In genomic region chr8:124343151-124343550, GRCm38 (mm10) we compare ENCODE assay signal across 20 mouse cellular contexts.
DNase-seq lines count a peak whose midpoint lies in the region; ATAC-seq lines count a peak whose summit lies in the region.
"Had no signal": no experiment of that assay in that cellular context is flagged by ENCODE, and none has a peak within 500 bp of the region (broad histone marks: within the 10 kb centered on the region; RNA-seq: fewer than 3 reads in every experiment).

No protein-coding gene starts in this region.

- ATAC-seq in hindbrain, embryonic 11.5 days (ENCODE audit: low FRiP score) = no peak
- ATAC-seq: forebrain, embryonic 13.5 days; forebrain, embryonic 15.5 days had no signal

- no peak overlapping the region for H3K4me3 ChIP-seq in hindbrain, embryonic 11.5 days (ENCODE audit: low read depth, low read length)
- H3K4me3 ChIP-seq: embryonic facial prominence, embryonic 10.5 days; embryonic facial prominence, embryonic 12.5 days; forebrain, embryonic 13.5 days; forebrain, embryonic 15.5 days had no signal

- no peaks in the 10 kb centered on the region for H3K9me3 ChIP-seq in hindbrain, embryonic 11.5 days (ENCODE audit: control insufficient read depth, low read length)
- H3K9me3 ChIP-seq: embryonic facial prominence, embryonic 10.5 days; embryonic facial prominence, embryonic 12.5 days; forebrain, embryonic 13.5 days; forebrain, embryonic 15.5 days had no signal

- intact Hi-C loops in left cerebral cortex, postnatal 4 days (cut with DNase I) = no loop called here

- peak; percentile 37 to 45 for DNase-seq in frontal cortex, postnatal 36 days (ENCODE audit: low spot score in 2 of 2)
- DNase-seq in frontal cortex, postnatal 14 days (ENCODE audit: low spot score in 2 of 2) = no peak
- DNase-seq in left cerebral cortex, adult 18-20 months (ENCODE audit: low spot score in 2 of 2) = peak; percentile 29 to 69
- no peak for DNase-seq in left cerebral cortex, postnatal 4 days
- DNase-seq in right cerebral cortex, adult 2 months (ENCODE audit: low spot score in 2 of 2) = peak; percentile 41 to 47
- no peak for DNase-seq in right cerebral cortex, postnatal 4 days
- peak; percentile 34 for DNase-seq in telencephalon, adult 2 months (ENCODE audit: low read depth, low spot score)
- no peak for DNase-seq in hindbrain, embryonic 11.5 days (ENCODE audit: low spot score)
- DNase-seq: adrenal gland, adult 2 months; adrenal gland, postnatal 10 days; adrenal gland, postnatal 25 days; cerebellum, adult 11-12 months; cerebellum, adult 2 months; cerebellum, adult 9-10 months; cerebellum, postnatal 10 days; cerebellum, postnatal 25 days had no signal

- H3K4me1 ChIP-seq in hindbrain, embryonic 11.5 days (replicated peaks; ENCODE audit: control insufficient read depth, insufficient read depth, low read length) = no peaks in the 10 kb centered on the region
- H3K4me1 ChIP-seq: forebrain, embryonic 13.5 days; forebrain, embryonic 15.5 days had no signal

- H3K27me3 ChIP-seq in hindbrain, embryonic 11.5 days (ENCODE audit: control insufficient read depth, insufficient read depth, low read length) = no peaks in the 10 kb centered on the region
- H3K27me3 ChIP-seq: embryonic facial prominence, embryonic 12.5 days; forebrain, embryonic 13.5 days; forebrain, embryonic 15.5 days had no signal

- no peak overlapping the region for H3K9ac ChIP-seq in hindbrain, embryonic 11.5 days (ENCODE audit: low read depth, low read length)
- H3K9ac ChIP-seq: embryonic facial prominence, embryonic 12.5 days; forebrain, embryonic 13.5 days; forebrain, embryonic 15.5 days had no signal

- WGBS in hindbrain, embryonic 11.5 days = 91% methylated on average over 15 of the region's 15 CpGs

- no peak overlapping the region for H3K27ac ChIP-seq in hindbrain, embryonic 11.5 days (ENCODE audit: low read depth, low read length)
- H3K27ac ChIP-seq: embryonic facial prominence, embryonic 10.5 days; embryonic facial prominence, embryonic 12.5 days; forebrain, embryonic 13.5 days; forebrain, embryonic 15.5 days had no signal

- H3K4me2 ChIP-seq in hindbrain, embryonic 11.5 days (replicated peaks; ENCODE audit: low read depth, low read length) = no peak overlapping the region
- H3K4me2 ChIP-seq: embryonic facial prominence, embryonic 12.5 days; forebrain, embryonic 13.5 days; forebrain, embryonic 15.5 days had no signal

- 0 out of 2 replicates have a peak, but pooled peaks cover 3% of the 10 kb centered on the region for H3K36me3 ChIP-seq in hindbrain, embryonic 11.5 days (ENCODE audit: control insufficient read depth, insufficient read depth, low read length)

Comparison
In these comparisons a context has a peak if more than half of its experiments do, and no peak if none do; other contexts are left out.
1. DNase-seq: peak in frontal cortex, postnatal 36 days (2 of 2), left cerebral cortex, adult 18-20 months (2 of 2), right cerebral cortex, adult 2 months (2 of 2) and telencephalon, adult 2 months (single experiment); none in frontal cortex, postnatal 14 days (0 of 2), left cerebral cortex, postnatal 4 days (single experiment), right cerebral cortex, postnatal 4 days (single experiment) and hindbrain, embryonic 11.5 days (single experiment).